30 mouse cellular contexts compared by ENCODE assay signal in genomic region chr2:171232812-171233211, GRCm38 (mm10).
A peak's percentile ranks its signal among the peaks of the same experiment; 100 is the strongest.
DNase-seq lines count a peak whose midpoint lies in the region; TF ChIP-seq lines count a peak whose summit lies in the region.
"Had no signal": no experiment of that assay in that cellular context is flagged by ENCODE, and none has a peak within 500 bp of the region (broad histone marks: within the 10 kb centered on the region; RNA-seq: fewer than 3 reads in every experiment).

No protein-coding gene starts in this region.

- no peaks in the 10 kb centered on the region for H3K9me3 ChIP-seq in MEL (replicated peaks; ENCODE audit: insufficient read depth, low read length)
- H3K9me3 ChIP-seq: embryonic facial prominence, embryonic 13.5 days; forebrain, embryonic 10.5 days; forebrain, embryonic 15.5 days; midbrain, embryonic 10.5 days; neural tube, embryonic 13.5 days had no signal

- 0 out of 2 replicates have a peak, but pooled peaks have one; percentile 5 for TF ChIP-seq CTCF in kidney, adult 2 months (conservative IDR thresholded peaks at IDR 0.05; ENCODE audit: insufficient read depth, insufficient read length, low read depth, low read length)
- peak; percentile 37; the same call in 1 of the 2 replicates for TF ChIP-seq CTCF in testis, adult 2 months (IDR thresholded peaks at IDR 0.05; ENCODE audit: control insufficient read depth, insufficient read depth, insufficient replicate concordance, low read depth, low read length)
- peak; percentile 10 to 25 (median 14); a peak in 3 of 6 replicates for TF ChIP-seq CTCF in MEL (IDR thresholded peaks at IDR 0.05 in 2 of 3, conservative IDR thresholded peaks at IDR 0.05 in 1 of 3; ENCODE audit: control insufficient read depth in 1 of 3, insufficient read depth in 1 of 3, low read depth in 2 of 3, low read length in 3 of 3, poor library complexity in 1 of 3, severe bottlenecking in 1 of 3)

- no peaks in the 10 kb centered on the region for H3K36me3 ChIP-seq in kidney, adult 2 months (ENCODE audit: control insufficient read depth, insufficient read depth, low read length)
- no peaks in the 10 kb centered on the region for H3K36me3 ChIP-seq in testis, adult 2 months (ENCODE audit: control insufficient read depth, insufficient read depth, low read length)
- H3K36me3 ChIP-seq in MEL (ENCODE audit: control insufficient read depth in 1 of 2, insufficient read depth in 2 of 2, low read length in 2 of 2) = no peaks in the 10 kb centered on the region
- H3K36me3 ChIP-seq: embryonic facial prominence, embryonic 13.5 days; forebrain, embryonic 10.5 days; forebrain, embryonic 15.5 days; G1E; hindbrain, embryonic 10.5 days; liver, embryonic 13.5 days; midbrain, embryonic 10.5 days; neural tube, embryonic 13.5 days had no signal

- no peak overlapping the region for H3K27ac ChIP-seq in kidney, adult 2 months (ENCODE audit: insufficient read depth, low read depth, low read length)
- no peak overlapping the region for H3K27ac ChIP-seq in testis, adult 2 months (ENCODE audit: control insufficient read depth, insufficient read depth, low read depth, low read length)
- no peak overlapping the region for H3K27ac ChIP-seq in MEL (ENCODE audit: control insufficient read depth, low read depth, low read length)
- H3K27ac ChIP-seq: embryonic facial prominence, embryonic 13.5 days; forebrain, embryonic 10.5 days; forebrain, embryonic 15.5 days; hindbrain, embryonic 10.5 days; liver, embryonic 13.5 days; midbrain, embryonic 10.5 days; neural tube, embryonic 13.5 days; stomach, postnatal 0 days had no signal

- TF ChIP-seq RAD21 in MEL (IDR thresholded peaks at IDR 0.05; ENCODE audit: low read depth, low read length) = no peak

- no peak for DNase-seq in kidney, adult 2 months
- DNase-seq in kidney, postnatal 36 days = no peak
- DNase-seq in testis, postnatal 14 days (ENCODE audit: low spot score) = no peak
- DNase-seq in MEL (ENCODE audit: low read depth, low spot score) = peak; percentile 2
- peak; percentile 44 for DNase-seq in testis, postnatal 10 days (ENCODE audit: low spot score)
- DNase-seq in embryo, embryonic 10 days (ENCODE audit: low spot score) = no peak
- DNase-seq in cerebellum, postnatal 25 days = no peak
- DNase-seq: adrenal gland, adult 8-10 months; cerebellum, adult 9-10 months; gastrocnemius, postnatal 25 days; heart, adult 18-20 months; heart, postnatal 14 days; kidney, postnatal 14 days; layer of hippocampus, postnatal 36 days; left cerebral cortex, postnatal 4 days; liver, embryonic 13.5 days; lung, adult 2 months; lung, postnatal 14 days; right cerebral cortex, postnatal 4 days; thymus, postnatal 14 days had no signal

- H3K4me3 ChIP-seq in kidney, adult 2 months (ENCODE audit: insufficient read depth, low read depth, low read length) = no peak overlapping the region
- no peak overlapping the region for H3K4me3 ChIP-seq in testis, adult 2 months (ENCODE audit: control insufficient read depth, low read depth, low read length)
- H3K4me3 ChIP-seq in MEL (ENCODE audit: control insufficient read depth in 1 of 2, insufficient read depth in 1 of 2, low read depth in 2 of 2, low read length in 2 of 2) = no peak overlapping the region
- H3K4me3 ChIP-seq: embryonic facial prominence, embryonic 13.5 days; forebrain, embryonic 10.5 days; forebrain, embryonic 15.5 days; hindbrain, embryonic 10.5 days; liver, embryonic 13.5 days; midbrain, embryonic 10.5 days; myocyte; neural tube, embryonic 13.5 days had no signal

- H3K27me3 ChIP-seq in kidney, adult 2 months (replicated peaks; ENCODE audit: control insufficient read depth, insufficient read depth, low read length) = no peaks in the 10 kb centered on the region
- H3K27me3 ChIP-seq in testis, adult 2 months (ENCODE audit: control insufficient read depth, insufficient read depth, low read length) = no peaks in the 10 kb centered on the region
- H3K27me3 ChIP-seq in MEL (ENCODE audit: control insufficient read depth in 1 of 2, insufficient read depth in 2 of 2, low read length in 2 of 2) = no peaks in the 10 kb centered on the region
- H3K27me3 ChIP-seq: embryonic facial prominence, embryonic 13.5 days; forebrain, embryonic 15.5 days; liver, embryonic 13.5 days; neural tube, embryonic 13.5 days had no signal

- H3K4me1 ChIP-seq in kidney, adult 2 months (ENCODE audit: control insufficient read depth, insufficient read depth, low read length) = no peaks in the 10 kb centered on the region
- H3K4me1 ChIP-seq in testis, adult 2 months (ENCODE audit: control insufficient read depth, insufficient read depth, low read length) = no peaks in the 10 kb centered on the region
- H3K4me1 ChIP-seq in MEL (ENCODE audit: control insufficient read depth in 1 of 2, insufficient read depth in 2 of 2, low read length in 2 of 2) = no peaks in the 10 kb centered on the region
- H3K4me1 ChIP-seq: embryonic facial prominence, embryonic 13.5 days; liver, embryonic 13.5 days; neural tube, embryonic 13.5 days had no signal

- TF ChIP-seq POLR2A in kidney, adult 2 months (IDR thresholded peaks at IDR 0.05; ENCODE audit: low read depth, low read length) = no peak
- no peak for TF ChIP-seq POLR2A in testis, adult 2 months (IDR thresholded peaks at IDR 0.05; ENCODE audit: control insufficient read depth, low read depth, low read length)
- no peak for TF ChIP-seq POLR2A in MEL (IDR thresholded peaks at IDR 0.05; ENCODE audit: control insufficient read depth in 1 of 2, insufficient read depth in 1 of 2, low read depth in 1 of 2, low read length in 2 of 2, poor library complexity in 1 of 2)

- no peak overlapping the region for H3K9ac ChIP-seq in MEL (ENCODE audit: control insufficient read depth, low read depth, low read length, poor library complexity, severe bottlenecking)
- H3K9ac ChIP-seq: embryonic facial prominence, embryonic 13.5 days; forebrain, embryonic 15.5 days; liver, embryonic 13.5 days; neural tube, embryonic 13.5 days had no signal

- H3K79me2 ChIP-seq in MEL (ENCODE audit: control insufficient read depth, insufficient read depth, low read length, poor library complexity) = no peaks in the 10 kb centered on the region

- TF ChIP-seq EP300 in MEL (IDR thresholded peaks at IDR 0.05; ENCODE audit: low read depth in 1 of 2, low read length in 2 of 2) = no peak

TF ChIP-seq in MEL, 35 proteins besides CTCF, POLR2A, EP300 and RAD21:
- TF ChIP-seq HCFC1 (IDR thresholded peaks at IDR 0.05; ENCODE audit: low read depth, low read length) (no peak), NELFE (IDR thresholded peaks at IDR 0.05; ENCODE audit: low read depth, low read length) (no peak), SMC3 (IDR thresholded peaks at IDR 0.05; ENCODE audit: low read depth, low read length) (no peak), TCF12 (IDR thresholded peaks at IDR 0.05; ENCODE audit: low read depth, low read length) (no peak), BHLHE40 (IDR thresholded peaks at IDR 0.05; ENCODE audit: borderline replicate concordance, low read depth, low read length) (no peak), JUND (IDR thresholded peaks at IDR 0.05; ENCODE audit: low read depth, low read length) (no peak), MAFK (IDR thresholded peaks at IDR 0.05; ENCODE audit: borderline replicate concordance, low read depth, low read length) (no peak), POLR2AphosphoS2 (IDR thresholded peaks at IDR 0.05; ENCODE audit: low read length) (no peak), TAL1 (IDR thresholded peaks at IDR 0.05; ENCODE audit: low read length) (no peak), ELF1 (IDR thresholded peaks at IDR 0.05; ENCODE audit: low read depth, low read length) (no peak), MAX (IDR thresholded peaks at IDR 0.05; ENCODE audit: low read length) (no peak), ZC3H11A (IDR thresholded peaks at IDR 0.05; ENCODE audit: low read depth, low read length) (no peak), MYC (IDR thresholded peaks at IDR 0.05; ENCODE audit: low read depth, low read length) (no peak)

Comparison
In these comparisons a context has a peak if more than half of its experiments do, and no peak if none do; other contexts are left out.
1. DNase-seq: peak in MEL (single experiment) and testis, postnatal 10 days (single experiment); none in kidney, adult 2 months (single experiment), kidney, postnatal 36 days (0 of 2), testis, postnatal 14 days (single experiment), embryo, embryonic 10 days (single experiment) and cerebellum, postnatal 25 days (0 of 2).
2. Peak in every context shown above with its lines, with median percentiles within 50 percentile points of each other: CTCF ChIP-seq.